20 mouse cellular contexts compared by ENCODE assay signal in the genomic region with DNA sequence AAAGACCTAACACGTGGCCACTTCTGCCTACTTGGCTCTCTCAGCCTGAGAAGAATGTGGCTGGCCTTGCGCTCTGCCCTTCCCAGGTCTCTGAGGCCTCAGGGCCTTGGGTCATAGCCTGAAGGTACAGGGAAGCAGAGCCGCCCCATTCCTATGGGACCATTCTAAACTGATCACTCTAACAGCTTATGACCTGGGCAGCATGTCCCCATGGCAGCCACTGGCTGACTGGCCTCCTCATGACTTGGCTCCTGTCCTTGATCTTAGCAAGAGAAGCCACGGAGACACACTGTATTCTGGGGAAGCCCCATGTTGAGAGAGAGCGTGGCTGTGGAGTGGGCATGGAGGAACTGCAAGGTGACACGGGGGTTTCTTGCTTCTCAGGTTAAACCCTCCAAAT. TPM values are rescaled to one million over a fixed set of nuclear protein-coding genes. Genes with fewer than 3 reads are reported as not detected.
DNase-seq lines count a peak whose midpoint lies in the region; ATAC-seq and TF ChIP-seq lines count a peak whose summit lies in the region.
"Had no signal": no experiment of that assay in that cellular context is flagged by ENCODE, and none has a peak within 500 bp of the region (broad histone marks: within the 10 kb centered on the region; RNA-seq: fewer than 3 reads in every experiment).

No protein-coding gene starts in this region.

- no peak overlapping the region for H3K4me2 ChIP-seq in forebrain, embryonic 14.5 days (ENCODE audit: low read length)
- H3K4me2 ChIP-seq in hindbrain, embryonic 12.5 days (replicated peaks) = no peak overlapping the region
- H3K4me2 ChIP-seq: embryonic facial prominence, embryonic 12.5 days; forebrain, embryonic 12.5 days; heart, embryonic 13.5 days had no signal

- H3K36me3 ChIP-seq in forebrain, embryonic 10.5 days (replicated peaks) = peaks cover 19% of the 10 kb centered on the region
- no peaks in the 10 kb centered on the region for H3K36me3 ChIP-seq in forebrain, embryonic 14.5 days (ENCODE audit: control insufficient read depth, insufficient read depth, low read length)
- H3K36me3 ChIP-seq in hindbrain, embryonic 10.5 days = peaks cover 56% of the 10 kb centered on the region
- no peaks in the 10 kb centered on the region for H3K36me3 ChIP-seq in hindbrain, embryonic 12.5 days
- H3K36me3 ChIP-seq in kidney, adult 2 months (ENCODE audit: control insufficient read depth, insufficient read depth, low read length) = no peaks in the 10 kb centered on the region
- H3K36me3 ChIP-seq: embryonic facial prominence, embryonic 12.5 days had no signal

- ATAC-seq in forebrain, embryonic 14.5 days = no peak
- no peak for ATAC-seq in hindbrain, embryonic 12.5 days (ENCODE audit: low FRiP score)
- ATAC-seq: forebrain, postnatal 0 days; hindbrain, embryonic 16.5 days; inflammation-experienced regulatory T-cells, adult 6 months had no signal

- H3K27me3 ChIP-seq in forebrain, embryonic 10.5 days (ENCODE audit: poor library complexity, severe bottlenecking) = no peaks in the 10 kb centered on the region
- no peaks in the 10 kb centered on the region for H3K27me3 ChIP-seq in forebrain, embryonic 14.5 days (replicated peaks; ENCODE audit: control insufficient read depth, insufficient read depth, low read length)
- no peaks in the 10 kb centered on the region for H3K27me3 ChIP-seq in hindbrain, embryonic 10.5 days (ENCODE audit: insufficient read depth, poor library complexity, severe bottlenecking)
- no peaks in the 10 kb centered on the region for H3K27me3 ChIP-seq in hindbrain, embryonic 12.5 days
- H3K27me3 ChIP-seq in kidney, adult 2 months (replicated peaks; ENCODE audit: control insufficient read depth, insufficient read depth, low read length) = no peaks in the 10 kb centered on the region
- H3K27me3 ChIP-seq: embryonic facial prominence, embryonic 12.5 days; forebrain, embryonic 12.5 days; heart, embryonic 13.5 days had no signal

- peak overlapping the region; percentile 68 for H3K27ac ChIP-seq in forebrain, embryonic 10.5 days
- H3K27ac ChIP-seq in forebrain, embryonic 14.5 days (ENCODE audit: low read depth, low read length) = no peak overlapping the region
- peak overlapping the region; percentile 36 for H3K27ac ChIP-seq in hindbrain, embryonic 10.5 days
- H3K27ac ChIP-seq in hindbrain, embryonic 12.5 days = no peak overlapping the region
- no peak overlapping the region for H3K27ac ChIP-seq in kidney, adult 2 months (ENCODE audit: insufficient read depth, low read depth, low read length)
- H3K27ac ChIP-seq: embryonic facial prominence, embryonic 12.5 days; forebrain, embryonic 12.5 days; heart, embryonic 13.5 days had no signal

- no peak for TF ChIP-seq CTCF in kidney, adult 2 months (conservative IDR thresholded peaks at IDR 0.05; ENCODE audit: insufficient read depth, insufficient read length, low read depth, low read length)

- peaks cover 68% of the 10 kb centered on the region for H3K4me1 ChIP-seq in forebrain, embryonic 10.5 days
- H3K4me1 ChIP-seq in forebrain, embryonic 14.5 days (ENCODE audit: control insufficient read depth, insufficient read depth, low read length) = no peaks in the 10 kb centered on the region
- peaks cover 54% of the 10 kb centered on the region for H3K4me1 ChIP-seq in hindbrain, embryonic 10.5 days (replicated peaks)
- H3K4me1 ChIP-seq in hindbrain, embryonic 12.5 days = peaks cover 30% of the 10 kb centered on the region
- H3K4me1 ChIP-seq in kidney, adult 2 months (ENCODE audit: control insufficient read depth, insufficient read depth, low read length) = no peaks in the 10 kb centered on the region

- no peaks in the 10 kb centered on the region for H3K9me3 ChIP-seq in forebrain, embryonic 10.5 days
- no peaks in the 10 kb centered on the region for H3K9me3 ChIP-seq in forebrain, embryonic 14.5 days (replicated peaks; ENCODE audit: control insufficient read depth, low read length)
- H3K9me3 ChIP-seq in hindbrain, embryonic 10.5 days = 0 out of 2 replicates have a peak, but pooled peaks cover 2% of the 10 kb centered on the region
- no peaks in the 10 kb centered on the region for H3K9me3 ChIP-seq in hindbrain, embryonic 12.5 days (replicated peaks)
- H3K9me3 ChIP-seq: embryonic facial prominence, embryonic 12.5 days; forebrain, embryonic 12.5 days; heart, embryonic 13.5 days had no signal

- DNase-seq in forebrain, embryonic 10.5 days (ENCODE audit: extremely low spot score, low spot score) = no peak
- DNase-seq in forebrain, embryonic 14.5 days (ENCODE audit: low spot score) = no peak
- DNase-seq in hindbrain, embryonic 10.5 days (ENCODE audit: low spot score) = no peak
- peak; percentile 70 for DNase-seq in adrenal gland, postnatal 14 days
- DNase-seq in adrenal gland, postnatal 25 days = peak; percentile 37
- DNase-seq in cerebellum, adult 9-11 months = no peak
- no peak for DNase-seq in kidney, adult 2 months
- DNase-seq: cerebellum, adult 11 months; cerebellum, adult 8-10 months; cerebellum, postnatal 25 days; forebrain, postnatal 0 days; gastrocnemius, postnatal 14 days; heart, postnatal 4 days; kidney, adult 11 months had no signal

- WGBS in forebrain, embryonic 10.5 days = 82% methylated on average over 6 of the region's 6 CpGs
- WGBS in forebrain, embryonic 14.5 days = 89% methylated on average over 6 of the region's 6 CpGs
- WGBS in hindbrain, embryonic 10.5 days = 87% methylated on average over 6 of the region's 6 CpGs
- 87% methylated on average over 6 of the region's 6 CpGs for WGBS in hindbrain, embryonic 12.5 days
- WGBS in kidney, adult 2 months = 81% methylated on average over 6 of the region's 6 CpGs

- H3K9ac ChIP-seq in forebrain, embryonic 14.5 days (ENCODE audit: low read length) = no peak overlapping the region
- no peak overlapping the region for H3K9ac ChIP-seq in hindbrain, embryonic 12.5 days
- H3K9ac ChIP-seq: embryonic facial prominence, embryonic 12.5 days; forebrain, embryonic 12.5 days; forebrain, postnatal 0 days had no signal

- TF ChIP-seq POLR2A in kidney, adult 2 months (IDR thresholded peaks at IDR 0.05; ENCODE audit: low read depth, low read length) = no peak

- H3K4me3 ChIP-seq in forebrain, embryonic 10.5 days = no peak overlapping the region
- no peak overlapping the region for H3K4me3 ChIP-seq in forebrain, embryonic 14.5 days (ENCODE audit: low read depth, low read length)
- no peak overlapping the region for H3K4me3 ChIP-seq in hindbrain, embryonic 10.5 days
- no peak overlapping the region for H3K4me3 ChIP-seq in hindbrain, embryonic 12.5 days
- H3K4me3 ChIP-seq in kidney, adult 2 months (ENCODE audit: insufficient read depth, low read depth, low read length) = no peak overlapping the region
- H3K4me3 ChIP-seq: embryonic facial prominence, embryonic 12.5 days; forebrain, embryonic 12.5 days; heart, embryonic 13.5 days had no signal

RNA-seq across cellular contexts. Expression of gene Trp53i11, which starts 51.5 kb away (rescaled TPM):
- 74.4 and 77.0 TPM in 2 replicates for polyA plus RNA-seq in forebrain, embryonic 10.5 days (2016; fragmentation: Nextera tagmentation; extraction: Ambion mirVana)
- 95.8 and 113 TPM in 2 replicates for polyA plus RNA-seq in forebrain, embryonic 14.5 days (2014; fragmentation: Nextera tagmentation; extraction: Ambion mirVana)
- polyA plus RNA-seq in hindbrain, embryonic 10.5 days (2016; fragmentation: Nextera tagmentation; extraction: Ambion mirVana) = 202 and 281 TPM in 2 replicates
- polyA plus RNA-seq in hindbrain, embryonic 12.5 days (2016; fragmentation: Nextera tagmentation; extraction: Ambion mirVana) = 142 and 180 TPM in 2 replicates
- total RNA-seq in adrenal gland, postnatal 14 days (2021) = 70.9 and 86.9 TPM in 2 replicates
- 52.6 and 75.8 TPM in 2 replicates for total RNA-seq in adrenal gland, postnatal 25 days (2021)
- 18.1 and 18.3 TPM in 2 replicates for polyA plus RNA-seq in kidney, adult 2 months (2012; rRNA removed)

Comparison
In these comparisons a context has a peak if more than half of its experiments do, and no peak if none do; other contexts are left out.
1. H3K27ac ChIP-seq: peak in forebrain, embryonic 10.5 days (single experiment) and hindbrain, embryonic 10.5 days (single experiment); none in forebrain, embryonic 14.5 days (single experiment), hindbrain, embryonic 12.5 days (single experiment) and kidney, adult 2 months (single experiment).
2. DNase-seq: peak in adrenal gland, postnatal 14 days (single experiment) and adrenal gland, postnatal 25 days (single experiment); none in forebrain, embryonic 10.5 days (single experiment), forebrain, embryonic 14.5 days (single experiment), hindbrain, embryonic 10.5 days (single experiment), cerebellum, adult 9-11 months (single experiment) and kidney, adult 2 months (single experiment).